Mouse (Mus musculus) spleen, postnatal 4 days (tissue): ENCODE measurements around the gene Ugt1a6a.
A peak's percentile ranks its signal among the peaks of the same experiment; 100 is the strongest.

Experiments
- DNase-seq, 2 experiments: peaks; one replicate each; pipeline ENCODE4 v3.0.0; 2022; ENCODE audit warnings: low spot score in 2 of 2

The Ugt1a6a gene

GRCm38 (mm10) chr1:88228121-88228520 is 93.5 kb downstream of the Ugt1a6a start:
- DNase-seq = peak; percentile 30 to 75

GRCm38 (mm10) chr1:88229566-88229965 is 95.0 kb downstream of the Ugt1a6a start:
- peak in 1 of 2 experiments; percentile 70 for DNase-seq

- DNase-seq = peak in 1 of 2 experiments; percentile 73
Measured at GRCm38 (mm10) chr1:88229986-88230385, 95.4 kb downstream of the Ugt1a6a start.

GRCm38 (mm10) chr1:88230421-88230820 is 95.8 kb downstream of the Ugt1a6a start:
- DNase-seq = peak in 1 of 2 experiments; percentile 76

- peak in 1 of 2 experiments; percentile 68 for DNase-seq
Measured at GRCm38 (mm10) chr1:88230981-88231802, 96.6 kb downstream of the Ugt1a6a start.

- peak in 1 of 2 experiments; percentile 75 for DNase-seq
Measured at GRCm38 (mm10) chr1:88231803-88232499, 97.3 kb downstream of the Ugt1a6a start.

GRCm38 (mm10) chr1:88232664-88233380 is 98.2 kb downstream of the Ugt1a6a start:
- peak in 1 of 2 experiments; percentile 64 for DNase-seq

- DNase-seq = no peak
Measured at GRCm38 (mm10) chr1:88233421-88234247, 99.0 kb downstream of the Ugt1a6a start.

GRCm38 (mm10) chr1:88234248-88234610 is 99.6 kb downstream of the Ugt1a6a start:
- no peak for DNase-seq

GRCm38 (mm10) chr1:88234646-88235045 is 100.0 kb downstream of the Ugt1a6a start:
- no peak for DNase-seq

- DNase-seq = no peak
Measured at GRCm38 (mm10) chr1:88235046-88235893, 100.7 kb downstream of the Ugt1a6a start.

GRCm38 (mm10) chr1:88235894-88236415 is 101.3 kb downstream of the Ugt1a6a start:
- DNase-seq = no peak

- no peak for DNase-seq
Measured at GRCm38 (mm10) chr1:88237311-88237710, 102.7 kb downstream of the Ugt1a6a start.

GRCm38 (mm10) chr1:88238771-88239170 is 104.2 kb downstream of the Ugt1a6a start:
- no peak for DNase-seq

GRCm38 (mm10) chr1:88240072-88240471 is 105.5 kb downstream of the Ugt1a6a start:
- no peak for DNase-seq

GRCm38 (mm10) chr1:88240579-88240978 is 106.0 kb downstream of the Ugt1a6a start:
- no peak for DNase-seq

GRCm38 (mm10) chr1:88243861-88244260 is 109.3 kb downstream of the Ugt1a6a start:
- DNase-seq = no peak

- no peak for DNase-seq
Measured at GRCm38 (mm10) chr1:88245881-88246280, 111.3 kb downstream of the Ugt1a6a start.

GRCm38 (mm10) chr1:88246386-88246785 is 111.8 kb downstream of the Ugt1a6a start:
- DNase-seq = no peak

- no peak for DNase-seq
Measured at GRCm38 (mm10) chr1:88247660-88248059, 113.1 kb downstream of the Ugt1a6a start.
